Mouse (Mus musculus): Measurements from ENCODE around the gene Defb7. TPM values are rescaled to one million over a fixed set of nuclear protein-coding genes. Genes with fewer than 3 reads are reported as not detected.

The Defb7 gene
- total RNA-seq (2021): not detected

GRCm38 (mm10) chr8:19494797-19495196 lies at the start of gene Defb7:
Gene Defb7 (plus strand): TSS chr8:19495097.
- intact Hi-C loops (cut with DNase I): no loop called here
- no peak for DNase-seq

GRCm38 (mm10) chr8:19446378-19446777 lies 48.5 kb upstream of the Defb7 start:
- DNase-seq: no peak
- intact Hi-C loops (cut with DNase I): no loop called here

- no peak for DNase-seq
- intact Hi-C loops (cut with DNase I): no loop called here
Observed at GRCm38 (mm10) chr8:19461355-19461754, 33.5 kb upstream of the Defb7 start.

- intact Hi-C loops (cut with DNase I): no loop called here
- no peak for DNase-seq
Observed at GRCm38 (mm10) chr8:19469026-19469425, 25.9 kb upstream of the Defb7 start.

- intact Hi-C loops (cut with DNase I): no loop called here
- DNase-seq: no peak
Observed at GRCm38 (mm10) chr8:19500524-19500923, 5.6 kb downstream of the Defb7 start.

GRCm38 (mm10) chr8:19535195-19535829 lies 40.4 kb downstream of the Defb7 start:
- intact Hi-C loops (cut with DNase I): no loop called here
- no peak for DNase-seq

- intact Hi-C loops (cut with DNase I): no loop called here
Observed at GRCm38 (mm10) chr8:19540376-19540775, 45.5 kb downstream of the Defb7 start.

More at GRCm38 (mm10) chr8:19540376-19540775, 45.5 kb downstream of the Defb7 start:
- DNase-seq: no peak

Small RNAs within 50 kb of the gene (microRNA-seq; reads per million reads assigned to microRNA genes)
- gene Gm27288 (ENCODE audit: borderline number of aligned reads in 2 of 2): 0 reads per million in 2 experiments
- gene Gm27852 (ENCODE audit: borderline number of aligned reads in 2 of 2): 0 reads per million in 2 experiments

Other genes starting within 250 kb of the Defb7 start
- not detected for gene Defb5, start 247.5 kb upstream of the Defb7 start, total RNA-seq (2021)
- not detected for gene Defb3, start 201.7 kb upstream of the Defb7 start, total RNA-seq (2021)
- gene Defb8, start 47.5 kb upstream of the Defb7 start, total RNA-seq (2021): not detected
- under 1 TPM; 0.22 to 0.47 TPM for gene 4930467E23Rik, start 234.5 kb downstream of the Defb7 start, total RNA-seq (2021)